Mouse (Mus musculus) mouse embryonic stem cell (cell line): ENCODE measurements around the gene Numb.
"Not testable (repeated sequence)": the region's sequence is repeated elsewhere in the genome, so short reads cannot be mapped to it uniquely, and the experiment has no call there.

Experiments used
- in situ Hi-C, 2 experiments: fragments of 300-500 bp; cut with MboI; formaldehyde crosslinking; loops; 1 replicate in 1 of 2; 3 replicates in 1 of 2; pipeline ENCODE4 v1.14.3; 2019 to 2020; ENCODE audit warnings: low sequenced_read_pairs in 2 of 2, low pct_unique_long_range_greater_than_20kb in 1 of 2, mixed read lengths in 1 of 2; ENCODE audit not compliant: unreplicated experiment in 1 of 2

Numb gene

GRCm38 (mm10) chr12:83921535-83922381 lies at the start of gene Numb:
Numb (minus strand) TSS chr12:83921934.
- in situ Hi-C loops = no loop called here

DNA sequence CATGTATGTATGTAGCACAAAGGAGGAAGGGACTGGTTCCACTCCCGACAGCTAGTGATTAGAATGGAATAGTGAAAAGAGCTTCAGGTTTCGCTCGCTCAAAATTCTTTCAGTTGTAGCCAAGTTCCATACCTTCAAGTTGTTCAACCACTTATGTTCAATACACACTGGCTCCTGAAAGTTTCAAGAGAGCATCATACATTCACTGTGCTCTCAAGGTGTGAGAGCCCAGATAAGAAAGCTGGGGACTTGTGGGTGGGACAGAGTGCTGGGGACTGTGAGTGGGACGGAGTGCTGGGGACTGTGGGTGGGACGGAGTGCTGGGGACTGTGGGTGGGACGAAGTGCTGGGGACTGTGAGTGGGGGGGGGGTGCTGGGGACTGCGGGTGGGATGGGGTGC lies 43.5 kb upstream of the Numb start:
- in situ Hi-C loops = no loop called here

DNA sequence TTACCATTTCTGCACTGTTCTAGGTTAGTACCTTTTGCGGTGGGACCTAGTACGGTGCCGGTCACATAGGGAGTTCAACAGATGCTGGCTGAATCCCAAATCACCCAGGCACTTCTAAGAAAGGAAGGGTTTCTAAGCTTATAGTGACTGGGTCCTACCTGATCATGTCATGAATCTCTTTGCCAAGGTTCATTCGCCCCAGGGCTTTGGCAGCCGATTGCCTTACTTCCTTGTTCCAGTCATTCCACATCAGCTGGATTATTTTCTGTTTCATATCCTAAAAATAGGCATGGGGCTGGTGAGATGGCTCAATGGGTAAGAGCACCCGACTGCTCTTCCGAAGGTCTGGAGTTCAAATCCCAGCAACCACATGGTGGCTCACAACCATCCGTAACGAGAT lies 36.5 kb upstream of the Numb start:
- in situ Hi-C loops = no loop called here

GRCm38 (mm10) chr12:83951711-83952575 lies 30.2 kb upstream of the Numb start:
- in situ Hi-C loops = no loop called here

DNA sequence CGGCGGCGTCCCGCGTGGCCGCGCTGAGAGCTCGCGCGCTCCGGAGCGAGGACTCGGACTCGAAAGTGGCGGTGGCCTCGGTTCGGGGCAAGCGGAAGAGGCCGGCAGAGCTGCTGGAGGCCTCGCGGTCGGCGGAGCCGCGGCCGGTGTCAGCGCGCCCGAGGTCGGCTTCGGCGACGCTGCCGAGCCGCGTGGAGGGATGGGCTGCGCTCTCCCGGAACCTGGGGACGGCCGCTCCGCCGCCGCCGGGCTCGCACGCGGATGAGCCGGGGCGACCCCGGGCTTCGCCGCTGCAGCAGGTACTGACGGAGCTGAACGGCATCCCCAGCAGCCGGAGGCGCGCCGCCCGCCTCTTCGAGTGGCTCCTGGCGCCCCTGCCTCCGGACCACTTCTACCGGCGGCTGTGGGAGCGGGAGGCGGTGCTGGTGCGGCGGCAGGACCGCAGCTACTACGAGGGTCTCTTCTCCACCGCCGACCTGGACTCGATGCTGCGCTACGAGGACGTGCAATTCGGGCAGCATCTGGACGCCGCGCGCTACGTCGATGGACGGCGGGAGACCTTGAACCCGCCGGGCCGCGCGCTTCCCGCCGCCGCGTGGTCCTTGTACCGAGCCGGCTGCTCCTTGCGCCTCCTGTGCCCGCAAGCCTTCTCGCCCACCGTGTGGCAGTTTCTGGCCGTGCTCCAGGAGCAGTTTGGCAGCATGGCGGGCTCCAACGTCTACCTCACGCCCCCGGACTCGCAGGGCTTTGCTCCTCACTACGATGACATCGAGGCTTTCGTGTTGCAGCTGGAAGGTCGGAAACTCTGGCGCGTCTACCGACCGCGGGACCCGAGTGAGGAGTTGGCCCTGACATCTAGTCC lies 29.3 kb upstream of the Numb start:
- in situ Hi-C loops = no loop called here

DNA sequence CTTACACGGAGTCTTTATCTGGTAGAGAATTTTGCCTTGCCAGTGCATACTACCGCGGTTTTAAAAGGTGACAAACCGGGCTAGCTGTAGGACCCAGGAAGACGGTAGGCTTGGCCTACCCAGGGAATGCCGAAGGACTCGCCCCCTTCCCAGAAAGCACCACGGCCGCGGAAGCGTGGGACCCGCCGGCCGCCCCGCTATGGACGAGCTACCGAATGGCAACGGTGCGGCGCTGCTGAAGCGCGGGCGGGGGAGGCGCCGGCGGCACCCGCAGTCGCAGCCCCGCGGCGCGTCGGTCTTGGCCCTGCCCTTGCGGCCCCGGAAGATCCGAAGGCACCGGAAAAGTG lies 28.7 kb upstream of the Numb start, which contains the start of gene Riox1:
Gene Riox1, plus strand, starts transcription at position 116 of the 347 bp plus-strand sequence.
- in situ Hi-C loops = no loop called here

GRCm38 (mm10) chr12:83949776-83950492 lies 28.2 kb upstream of the Numb start:
- in situ Hi-C loops = no loop called here

DNA sequence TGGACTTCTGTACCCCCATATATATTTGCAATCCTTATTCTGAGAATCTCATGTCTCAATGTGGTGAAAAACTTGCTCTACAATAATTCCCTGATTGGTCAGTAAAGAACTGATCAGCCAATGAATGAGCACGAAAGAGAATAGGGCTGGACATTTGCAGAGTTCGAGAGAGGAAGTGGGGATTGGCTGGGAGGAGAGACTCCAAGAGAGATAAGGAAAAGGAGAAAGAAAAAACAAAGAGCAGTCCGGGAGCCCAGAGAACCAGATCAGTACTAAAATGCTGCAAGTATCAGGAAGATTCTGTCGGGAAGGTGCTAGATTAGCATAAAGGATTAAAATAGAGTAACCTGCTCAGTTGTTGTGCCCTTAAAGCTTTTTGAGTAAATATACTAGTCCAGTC lies 27.3 kb upstream of the Numb start:
- in situ Hi-C loops = no loop called here

- in situ Hi-C loops = no loop called here
These were observed 25.6 kb upstream of the Numb start for GRCm38 (mm10) chr12:83947260-83947811.

- in situ Hi-C loops = no loop called here
These were observed 20.2 kb upstream of the Numb start for GRCm38 (mm10) chr12:83941938-83942337.

DNA sequence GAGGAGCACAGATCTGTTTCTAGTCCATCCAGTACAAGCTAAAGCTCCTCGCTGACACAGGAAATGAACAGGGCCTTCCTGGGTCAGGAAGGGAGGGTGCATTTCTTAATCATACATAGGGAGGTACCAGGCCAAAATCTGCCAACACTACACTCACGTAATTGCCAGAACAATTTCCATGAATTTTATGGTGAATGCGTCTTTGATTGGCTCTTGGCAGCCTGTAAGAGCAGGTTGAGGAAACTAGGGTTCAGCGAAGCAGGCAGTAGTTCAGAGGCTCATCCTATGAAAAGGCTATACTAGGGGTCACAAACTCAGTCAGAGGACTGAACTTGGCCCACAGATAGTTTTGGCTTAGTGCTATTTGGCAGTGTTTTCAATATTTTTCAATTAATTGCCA lies 18.3 kb upstream of the Numb start:
- in situ Hi-C loops = no loop called here

DNA sequence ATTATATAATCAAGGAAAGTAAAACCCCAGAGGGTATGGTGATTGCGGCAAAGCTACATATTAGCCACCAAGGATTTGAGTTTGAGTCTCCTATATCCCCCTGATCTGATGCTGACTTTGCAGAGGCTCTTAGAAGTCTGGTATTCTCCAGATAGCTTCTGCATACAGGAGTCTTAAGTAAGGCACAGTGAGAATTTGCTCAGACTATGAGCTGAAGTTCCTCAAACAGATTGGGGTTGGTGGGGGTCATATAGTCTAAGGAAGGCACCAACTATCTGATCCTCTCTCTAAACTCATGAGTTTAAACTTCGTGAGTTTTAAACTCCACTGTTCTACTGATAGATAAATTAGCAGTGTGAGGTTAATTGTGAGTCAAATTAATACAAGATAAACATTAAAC lies 17.6 kb upstream of the Numb start:
- in situ Hi-C loops = no loop called here

- in situ Hi-C loops = not testable (repeated sequence)
These were observed 16.9 kb upstream of the Numb start for GRCm38 (mm10) chr12:83938592-83938991.

- in situ Hi-C loops = no loop called here
These were observed 15.9 kb upstream of the Numb start for GRCm38 (mm10) chr12:83937600-83937999.

GRCm38 (mm10) chr12:83929186-83929804 lies 7.6 kb upstream of the Numb start:
- in situ Hi-C loops = no loop called here

- in situ Hi-C loops = no loop called here
These were observed 6.0 kb upstream of the Numb start for GRCm38 (mm10) chr12:83927747-83928146.

- in situ Hi-C loops = no loop called here
These were observed 4.3 kb upstream of the Numb start for GRCm38 (mm10) chr12:83926061-83926460.
